Mouse (Mus musculus) megakaryocyte, embryonic 14.5 days (primary cell): ENCODE data around the gene Sprr2k. TPM values are rescaled to one million over a fixed set of nuclear protein-coding genes. Genes with fewer than 3 reads are reported as not detected.

Source experiments
- H3K27me3 ChIP-seq: replicated peaks from 2 replicates; pipeline ENCODE3; 2012; ENCODE audit warnings: inconsistent platforms
- H3K36me3 ChIP-seq: replicated peaks from 2 replicates; pipeline ENCODE3; 2012; ENCODE audit warnings: low read length, inconsistent platforms, mixed read lengths
- H3K4me1 ChIP-seq: 2 replicates; pipeline ENCODE4 v1.6.1; 2012; ENCODE audit warnings: inconsistent platforms
- H3K4me3 ChIP-seq: replicated peaks from 2 replicates; pipeline ENCODE3; 2012; ENCODE audit warnings: moderate library complexity, mild to moderate bottlenecking, inconsistent platforms
- H3K9me3 ChIP-seq: 2 replicates; pipeline ENCODE4 v1.6.1; 2012; ENCODE audit warnings: inconsistent platforms
- FLI1 ChIP-seq: IDR thresholded peaks from 2 replicates; pipeline ENCODE4 v1.6.1; 2012; ENCODE audit warnings: low read length, inconsistent platforms, mixed read lengths
- GATA1 ChIP-seq: IDR thresholded peaks from 3 replicates; pipeline ENCODE4 v1.6.1; 2012; ENCODE audit warnings: mixed read lengths, low read length, inconsistent platforms, borderline replicate concordance
- polyA plus RNA-seq: library from polyadenylated mRNA; stranded (reverse); fragments of >175 nt; gene quantifications from 2 replicates; pipeline ENCODE4 v1.2.3, GENCODE M21; 2012; ENCODE audit warnings: low replicate concordance; ENCODE audit not compliant: insufficient read depth

The Sprr2k gene
- not detected in 2 replicates for polyA plus RNA-seq

DNA sequence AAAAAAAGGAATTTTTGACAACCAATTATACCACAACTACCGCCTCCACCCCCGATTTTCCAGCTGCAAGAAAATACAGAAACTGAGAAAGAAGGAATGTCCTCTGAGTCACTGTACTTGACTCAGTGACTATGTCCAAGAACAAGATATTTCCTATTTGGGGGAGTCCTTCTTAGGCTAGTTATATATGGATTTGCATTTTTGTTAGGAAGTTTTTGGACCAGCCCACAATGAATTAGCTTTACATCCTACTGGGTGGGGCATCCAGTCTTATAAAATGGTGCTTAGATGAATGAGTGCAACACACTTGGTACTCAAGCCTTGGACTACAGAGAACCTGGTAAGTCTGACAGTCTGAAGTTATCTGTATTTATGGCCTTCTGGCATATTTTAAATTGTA lies at the start of gene Sprr2k:
Gene Sprr2k (plus strand): TSS at position 301 of the 400 bp plus-strand sequence.
- TF ChIP-seq FLI1 (no peak), GATA1 (no peak)

GRCm38 (mm10) chr3:92385385-92385784 lies 47.0 kb upstream of the Sprr2k start, which contains the start of gene Sprr2h:
Sprr2h (plus strand) TSS chr3:92385685.
- TF ChIP-seq FLI1 (no peak), GATA1 (no peak)
- H3K9me3 ChIP-seq: no peaks in the 10 kb centered on the region
- H3K27me3 ChIP-seq: no peaks in the 10 kb centered on the region
- no peak within 1 kb of the TSS for H3K4me3 ChIP-seq
- H3K36me3 ChIP-seq: no peaks in the 10 kb centered on the region
- H3K4me1 ChIP-seq: no peaks in the 10 kb centered on the region

More for the DNA sequence above, at the start of gene Sprr2k:
- no peaks in the 10 kb centered on the region for H3K36me3 ChIP-seq
- no peak within 1 kb of the TSS for H3K4me3 ChIP-seq
- no peaks in the 10 kb centered on the region for H3K4me1 ChIP-seq
- no peaks in the 10 kb centered on the region for H3K27me3 ChIP-seq
- peaks cover 9% of the 10 kb centered on the region; the same call in 1 of the 2 replicates for H3K9me3 ChIP-seq

- Histone ChIP-seq H3K9me3 (no peaks in the 10 kb centered on the region), H3K4me1 (no peaks in the 10 kb centered on the region), H3K27me3 (no peaks in the 10 kb centered on the region), H3K4me3 (no peak overlapping the region), H3K36me3 (no peaks in the 10 kb centered on the region)
- TF ChIP-seq FLI1 (no peak), GATA1 (no peak)
These were observed 38.1 kb upstream of the Sprr2k start for GRCm38 (mm10) chr3:92394301-92394700.

DNA sequence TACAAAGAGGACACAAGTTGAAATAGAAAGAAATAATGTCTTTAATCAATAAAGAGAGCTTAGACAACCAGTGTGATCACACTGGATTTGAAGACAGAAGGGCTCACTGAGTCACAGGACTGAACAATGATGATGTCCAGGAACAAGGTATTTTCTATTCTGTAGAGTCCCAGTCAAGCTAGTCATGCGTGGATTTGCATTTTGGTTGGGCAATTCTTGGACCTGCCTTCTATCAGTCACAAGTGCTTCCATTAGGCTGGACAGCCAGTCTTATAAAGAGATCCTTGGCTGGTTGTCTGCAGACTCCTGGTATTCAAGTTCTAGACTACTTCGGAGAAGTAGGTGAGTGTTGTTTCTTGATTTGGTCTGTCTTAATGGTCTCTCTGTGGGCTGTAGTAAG lies 24.7 kb upstream of the Sprr2k start, which contains the start of gene Sprr2i:
Gene Sprr2i (plus strand): TSS at position 301 of the 400 bp plus-strand sequence.
- TF ChIP-seq FLI1 (no peak), GATA1 (no peak)
- peaks cover 4% of the 10 kb centered on the region; the same call in 1 of the 2 replicates for H3K9me3 ChIP-seq
- no peaks in the 10 kb centered on the region for H3K36me3 ChIP-seq
- no peak within 1 kb of the TSS for H3K4me3 ChIP-seq
- H3K27me3 ChIP-seq: no peaks in the 10 kb centered on the region
- H3K4me1 ChIP-seq: no peaks in the 10 kb centered on the region

DNA sequence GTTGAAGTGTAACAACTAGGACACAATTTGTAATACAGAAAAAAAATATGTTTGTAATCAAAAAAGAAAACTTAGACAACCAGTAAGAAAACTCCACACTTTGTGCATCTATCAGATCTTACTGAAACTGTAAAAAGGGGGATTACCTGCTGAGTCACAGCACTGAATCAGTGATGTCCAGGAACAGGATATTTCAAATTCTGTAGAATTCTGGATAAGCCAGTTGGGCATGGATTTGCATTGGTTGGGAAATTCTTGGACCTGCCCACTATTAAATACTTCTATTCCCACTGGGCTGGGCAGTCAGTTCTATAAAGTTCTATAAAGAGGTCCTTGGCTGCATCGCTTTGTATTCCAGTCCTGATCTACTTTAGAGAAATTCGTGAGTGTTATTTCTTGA lies 14.6 kb upstream of the Sprr2k start, which contains the start of gene Sprr2j-ps:
Gene Sprr2j-ps (plus strand): TSS at position 301 of the 400 bp plus-strand sequence.
- TF ChIP-seq FLI1 (no peak), GATA1 (no peak)
- no peaks in the 10 kb centered on the region for H3K27me3 ChIP-seq
- no peak within 1 kb of the TSS for H3K4me3 ChIP-seq
- no peaks in the 10 kb centered on the region for H3K4me1 ChIP-seq
- no peaks in the 10 kb centered on the region for H3K9me3 ChIP-seq
- no peaks in the 10 kb centered on the region for H3K36me3 ChIP-seq

- TF ChIP-seq GATA1 (no peak), FLI1 (no peak)
- Histone ChIP-seq H3K4me1 (no peaks in the 10 kb centered on the region), H3K27me3 (no peaks in the 10 kb centered on the region), H3K36me3 (no peaks in the 10 kb centered on the region), H3K4me3 (no peak within 1 kb of the TSS), H3K9me3 (peaks cover 9% of the 10 kb centered on the region; the same call in 1 of the 2 replicates)
These were observed 3.1 kb upstream of the Sprr2k start, which contains the start of gene Gm9774 for GRCm38 (mm10) chr3:92429323-92429722. Gm9774 (minus strand) TSS chr3:92429423.

GRCm38 (mm10) chr3:92438689-92439088 lies 6.3 kb downstream of the Sprr2k start, which contains the start of gene Sprr1b:
Sprr1b (minus strand) TSS chr3:92438789.
- no peaks in the 10 kb centered on the region for H3K36me3 ChIP-seq
- H3K27me3 ChIP-seq: no peaks in the 10 kb centered on the region
- TF ChIP-seq FLI1: no peak
- no peak for TF ChIP-seq GATA1
- no peaks in the 10 kb centered on the region for H3K4me1 ChIP-seq
- no peaks in the 10 kb centered on the region for H3K9me3 ChIP-seq
- H3K4me3 ChIP-seq: no peak within 1 kb of the TSS

DNA sequence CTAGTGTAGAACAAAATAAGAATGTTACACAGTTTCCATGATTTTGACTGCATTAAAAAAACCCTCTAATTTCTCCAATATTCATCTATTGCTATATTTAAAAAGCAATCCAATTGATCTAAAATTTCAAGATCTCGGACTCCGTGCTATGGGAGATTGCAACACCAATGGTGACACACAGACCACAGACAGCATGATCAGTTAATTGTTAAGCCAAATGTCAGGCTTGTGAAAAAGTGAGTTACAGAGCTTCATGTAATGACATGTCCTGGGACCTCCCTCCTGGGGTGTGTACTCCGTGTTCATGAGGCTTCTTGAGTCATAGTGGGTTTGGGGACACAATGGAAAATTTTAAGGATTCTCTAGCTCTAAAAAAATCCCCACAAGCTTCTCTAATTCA lies 7.8 kb downstream of the Sprr2k start:
- no peaks in the 10 kb centered on the region for H3K27me3 ChIP-seq
- TF ChIP-seq GATA1: no peak
- TF ChIP-seq FLI1: no peak
- no peaks in the 10 kb centered on the region for H3K36me3 ChIP-seq
- H3K4me1 ChIP-seq: no peaks in the 10 kb centered on the region
- H3K9me3 ChIP-seq: no peaks in the 10 kb centered on the region
- no peak overlapping the region for H3K4me3 ChIP-seq

DNA sequence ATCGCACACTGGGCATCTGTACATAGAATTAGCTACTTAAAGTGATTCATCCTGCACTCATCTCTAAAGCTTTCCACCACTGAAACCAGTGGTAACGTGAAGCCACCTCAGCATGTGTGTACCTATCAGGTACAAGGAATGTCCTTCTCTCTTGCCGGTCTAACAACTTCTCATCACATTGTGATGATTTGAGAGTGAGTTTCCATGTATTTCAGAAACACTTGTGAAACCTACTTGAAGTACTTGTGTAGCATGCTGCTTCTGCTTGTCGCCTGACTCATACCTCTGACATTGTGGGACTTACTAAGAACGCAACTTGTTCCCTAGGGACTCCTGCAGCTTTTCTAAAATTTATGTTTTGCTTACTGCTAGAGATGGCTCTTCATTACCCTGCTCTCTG lies 22.8 kb downstream of the Sprr2k start:
- TF ChIP-seq GATA1: no peak
- TF ChIP-seq FLI1: no peak
- Histone ChIP-seq H3K9me3 (no peaks in the 10 kb centered on the region), H3K4me1 (no peaks in the 10 kb centered on the region), H3K4me3 (no peak overlapping the region), H3K36me3 (no peaks in the 10 kb centered on the region), H3K27me3 (no peaks in the 10 kb centered on the region)

- no peak within 1 kb of the TSS for H3K4me3 ChIP-seq
- TF ChIP-seq FLI1 (no peak), GATA1 (no peak)
- no peaks in the 10 kb centered on the region for H3K36me3 ChIP-seq
- no peaks in the 10 kb centered on the region for H3K9me3 ChIP-seq
- H3K27me3 ChIP-seq: no peaks in the 10 kb centered on the region
- H3K4me1 ChIP-seq: no peaks in the 10 kb centered on the region
These were observed 26.2 kb downstream of the Sprr2k start, which contains the start of gene Sprr3 for GRCm38 (mm10) chr3:92458620-92459019. Sprr3 (minus strand) TSS chr3:92458720.
